Mouse (Mus musculus): ENCODE results near the gene Atxn7l1. TPM values are rescaled to one million over a fixed set of nuclear protein-coding genes. Genes with fewer than 3 reads are reported as not detected.

Atxn7l1 gene
- 33.9 and 35.0 TPM in 2 replicates for polyA plus RNA-seq (2012)

GRCm38 (mm10) chr12:33147497-33148267, at the start of gene Atxn7l1:
TSS of gene Atxn7l1 (plus strand) at chr12:33147693.
- no peak for TF ChIP-seq GATA1 (IDR thresholded peaks at IDR 0.05; ENCODE audit: low read length)

GRCm38 (mm10) chr12:33101627-33102026, 45.9 kb upstream of the Atxn7l1 start:
- TF ChIP-seq GATA1 (IDR thresholded peaks at IDR 0.05; ENCODE audit: low read length): no peak

GRCm38 (mm10) chr12:33102342-33103115, 45.0 kb upstream of the Atxn7l1 start:
- no peak for TF ChIP-seq GATA1 (IDR thresholded peaks at IDR 0.05; ENCODE audit: low read length)

GRCm38 (mm10) chr12:33105724-33106123, 41.8 kb upstream of the Atxn7l1 start:
- no peak for TF ChIP-seq GATA1 (IDR thresholded peaks at IDR 0.05; ENCODE audit: low read length)

- TF ChIP-seq GATA1 (IDR thresholded peaks at IDR 0.05; ENCODE audit: low read length): no peak
Measured at GRCm38 (mm10) chr12:33106438-33107167, 40.9 kb upstream of the Atxn7l1 start.

DNA sequence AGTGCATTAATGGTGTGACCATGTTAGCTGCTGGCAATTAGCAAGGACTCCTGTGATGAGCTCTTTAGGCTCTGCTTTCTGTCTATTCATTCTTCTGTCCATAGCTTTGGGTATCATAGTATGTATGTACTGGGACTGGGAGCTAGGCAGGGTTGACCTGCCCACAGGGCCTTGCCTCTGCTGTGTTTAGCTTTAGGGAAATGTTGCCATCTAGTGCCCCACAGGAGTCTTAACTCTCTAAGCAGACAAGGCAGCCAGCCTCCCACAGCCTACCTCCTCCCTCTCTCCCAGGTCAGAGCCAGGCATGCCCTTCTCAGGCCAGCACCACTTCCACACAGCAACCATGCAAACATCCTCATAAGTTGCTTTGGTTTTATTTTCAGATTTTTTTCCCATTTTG, 38.0 kb upstream of the Atxn7l1 start:
- TF ChIP-seq GATA1 (IDR thresholded peaks at IDR 0.05; ENCODE audit: low read length): no peak

DNA sequence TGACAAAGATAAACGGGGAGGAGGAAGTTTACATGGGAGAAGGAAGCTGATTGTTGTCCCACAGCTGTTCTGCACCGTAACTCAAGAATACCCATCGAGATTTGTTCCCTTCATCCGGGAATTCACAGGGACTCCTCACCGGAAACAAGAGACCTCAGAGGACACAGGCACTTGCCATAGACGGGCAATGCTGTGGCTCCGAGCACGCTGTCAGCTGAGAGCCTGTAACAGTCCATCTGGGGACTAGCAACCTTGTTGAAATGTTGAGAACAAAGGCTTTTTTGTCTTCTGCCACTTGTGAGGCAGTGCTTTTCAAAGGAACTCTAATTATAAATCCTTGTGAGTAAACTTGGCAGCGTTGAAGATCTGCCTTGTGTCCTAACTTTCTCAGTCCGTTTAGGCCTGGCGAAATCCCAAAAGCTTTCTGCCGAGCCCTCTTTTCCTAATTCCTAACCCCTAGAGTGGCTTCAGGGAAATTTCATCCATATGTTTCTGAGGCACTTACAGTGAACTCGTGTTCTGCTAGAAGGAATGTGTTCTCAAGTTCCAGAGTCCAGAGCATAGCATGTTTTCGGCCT, 36.5 kb upstream of the Atxn7l1 start:
- TF ChIP-seq GATA1 (IDR thresholded peaks at IDR 0.05; ENCODE audit: low read length): no peak

DNA sequence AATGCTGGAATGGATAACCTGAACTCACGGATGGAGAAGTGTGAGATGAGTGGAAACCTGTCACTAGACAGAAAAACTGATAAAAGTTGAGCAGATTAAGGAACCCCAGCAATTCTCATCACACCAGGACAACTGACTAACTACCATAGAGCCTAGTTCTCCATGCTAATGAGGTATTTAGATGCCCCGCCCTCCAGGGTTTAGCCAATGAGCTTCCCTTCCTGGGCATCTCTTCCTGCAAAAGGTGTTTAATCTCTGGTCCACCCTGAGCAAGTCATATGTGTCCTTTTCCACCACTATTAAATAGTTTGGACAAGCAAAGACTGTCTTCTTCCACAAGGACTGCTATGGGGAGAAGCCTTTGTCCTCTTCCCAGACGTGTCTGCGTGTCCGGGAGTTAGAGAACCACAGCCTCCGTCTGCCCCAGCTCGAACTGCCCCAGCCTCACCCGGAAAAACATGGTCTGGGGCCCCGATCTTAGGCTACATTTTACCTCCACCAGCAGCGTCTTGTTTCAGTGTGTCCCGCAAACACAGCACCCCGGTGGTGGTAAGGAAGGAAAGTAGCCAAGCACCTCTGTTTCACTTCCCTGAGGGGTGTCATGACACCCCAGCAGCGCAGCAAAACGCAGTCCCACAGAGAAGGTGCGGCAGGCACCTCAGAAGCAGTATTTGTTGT, 28.7 kb upstream of the Atxn7l1 start:
- no peak for TF ChIP-seq GATA1 (IDR thresholded peaks at IDR 0.05; ENCODE audit: low read length)

DNA sequence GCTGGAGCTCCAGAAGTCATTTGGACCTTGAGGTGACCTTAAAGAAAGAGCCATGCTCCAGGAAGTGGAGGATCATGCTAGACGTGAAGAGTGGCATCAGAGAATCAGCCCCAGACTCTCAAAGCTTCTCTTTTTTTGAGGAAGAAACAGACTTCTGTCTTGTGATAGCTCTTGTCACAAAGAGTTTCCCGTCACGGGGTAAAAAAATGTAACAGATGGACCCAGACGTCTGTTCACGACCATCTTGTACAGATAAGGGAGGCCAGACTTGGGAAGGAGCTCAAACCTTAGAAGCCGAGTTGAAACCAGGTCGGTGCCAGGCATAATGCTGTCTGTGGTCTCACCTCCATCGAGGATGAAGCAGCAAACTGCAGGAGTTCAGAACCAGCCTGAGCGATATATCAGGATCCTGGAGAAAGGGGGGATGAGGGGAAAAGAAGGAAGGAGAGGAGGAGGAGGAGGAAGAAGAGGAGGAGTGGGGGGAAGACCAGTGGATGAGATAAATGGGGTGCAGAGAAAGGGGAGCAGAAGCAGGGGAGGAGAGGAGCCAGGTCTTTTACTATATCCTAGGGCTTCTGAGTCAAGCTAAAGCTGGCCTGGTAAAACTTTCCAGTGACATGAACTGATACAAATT, 21.8 kb upstream of the Atxn7l1 start:
- TF ChIP-seq GATA1 (IDR thresholded peaks at IDR 0.05; ENCODE audit: low read length): no peak

GRCm38 (mm10) chr12:33126243-33126642, 21.2 kb upstream of the Atxn7l1 start:
- TF ChIP-seq GATA1 (IDR thresholded peaks at IDR 0.05; ENCODE audit: low read length): no peak

DNA sequence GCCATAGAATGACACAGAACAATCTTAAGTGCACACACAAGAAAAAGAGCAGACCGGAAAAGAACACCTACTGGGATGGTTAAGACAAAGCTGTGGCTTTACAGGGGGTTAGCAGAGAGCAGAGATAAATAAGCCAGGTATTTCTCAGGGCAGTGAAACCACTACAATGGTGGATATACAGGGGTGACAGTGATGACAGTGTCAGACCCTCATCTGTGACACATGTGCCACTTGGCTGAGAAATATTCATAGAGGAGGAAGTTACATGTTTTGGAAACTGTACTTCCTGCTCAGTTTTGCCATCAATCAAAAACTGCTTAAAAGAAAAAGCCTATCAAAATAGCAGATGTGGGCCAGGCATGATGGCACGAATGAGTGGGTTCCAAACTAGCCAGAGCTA, 19.4 kb upstream of the Atxn7l1 start:
- no peak for TF ChIP-seq GATA1 (IDR thresholded peaks at IDR 0.05; ENCODE audit: low read length)

DNA sequence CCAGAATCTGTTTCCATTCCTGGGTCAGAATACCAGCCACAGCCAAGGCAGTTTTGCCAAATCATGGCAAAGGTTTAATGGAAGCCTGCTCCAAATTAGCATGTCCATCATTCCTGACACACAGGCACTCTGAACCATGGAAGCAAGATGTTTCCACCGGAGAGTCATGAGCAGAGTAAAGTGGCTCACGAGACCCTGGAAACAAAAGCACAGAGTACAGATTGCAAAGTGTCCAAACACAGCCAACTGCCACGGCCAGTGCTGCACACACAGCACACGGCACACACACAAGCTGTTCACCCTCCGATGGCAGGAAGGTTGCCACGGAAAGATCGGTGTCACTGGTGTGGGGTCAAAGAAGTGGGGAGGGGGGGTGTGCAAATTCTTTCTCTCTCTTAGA, 18.8 kb upstream of the Atxn7l1 start:
- TF ChIP-seq GATA1 (IDR thresholded peaks at IDR 0.05; ENCODE audit: low read length): no peak

- no peak for TF ChIP-seq GATA1 (IDR thresholded peaks at IDR 0.05; ENCODE audit: low read length)
Measured at GRCm38 (mm10) chr12:33129410-33129809, 18.1 kb upstream of the Atxn7l1 start.

DNA sequence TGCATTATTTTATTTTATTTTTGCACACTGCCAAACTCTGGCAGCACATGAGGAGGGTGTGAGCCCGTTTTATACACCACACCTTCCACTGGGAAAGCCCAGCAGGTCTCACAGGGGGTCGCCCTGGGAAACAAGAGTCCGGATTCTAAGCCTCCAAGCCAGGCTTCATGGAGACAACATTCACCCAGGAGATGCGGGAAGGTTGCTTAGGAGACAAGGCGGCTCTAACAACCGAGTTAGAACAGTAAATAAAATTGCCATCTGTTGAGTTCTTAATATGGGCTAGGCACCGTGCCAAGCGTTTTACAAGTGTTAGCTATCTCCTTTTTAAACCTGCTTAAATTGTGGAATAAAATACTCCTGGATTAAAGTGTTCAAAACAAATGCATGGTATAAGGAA, 17.1 kb upstream of the Atxn7l1 start:
- no peak for TF ChIP-seq GATA1 (IDR thresholded peaks at IDR 0.05; ENCODE audit: low read length)

GRCm38 (mm10) chr12:33131796-33132195, 15.7 kb upstream of the Atxn7l1 start:
- no peak for TF ChIP-seq GATA1 (IDR thresholded peaks at IDR 0.05; ENCODE audit: low read length)
